Mouse (Mus musculus) urinary bladder, postnatal 14 days (tissue): Measurements from ENCODE around the gene Efcab10.

Experiments
- DNase-seq: peaks from one replicate; pipeline ENCODE4 v3.0.0; 2021; ENCODE audit warnings: low spot score

Efcab10 gene

GRCm38 (mm10) chr12:33394804-33395623, at the start of gene Efcab10:
TSS of gene Efcab10 (plus strand) at chr12:33394854.
- DNase-seq: no peak

GRCm38 (mm10) chr12:33344970-33345772, 49.5 kb upstream of the Efcab10 start:
- DNase-seq: no peak

DNA sequence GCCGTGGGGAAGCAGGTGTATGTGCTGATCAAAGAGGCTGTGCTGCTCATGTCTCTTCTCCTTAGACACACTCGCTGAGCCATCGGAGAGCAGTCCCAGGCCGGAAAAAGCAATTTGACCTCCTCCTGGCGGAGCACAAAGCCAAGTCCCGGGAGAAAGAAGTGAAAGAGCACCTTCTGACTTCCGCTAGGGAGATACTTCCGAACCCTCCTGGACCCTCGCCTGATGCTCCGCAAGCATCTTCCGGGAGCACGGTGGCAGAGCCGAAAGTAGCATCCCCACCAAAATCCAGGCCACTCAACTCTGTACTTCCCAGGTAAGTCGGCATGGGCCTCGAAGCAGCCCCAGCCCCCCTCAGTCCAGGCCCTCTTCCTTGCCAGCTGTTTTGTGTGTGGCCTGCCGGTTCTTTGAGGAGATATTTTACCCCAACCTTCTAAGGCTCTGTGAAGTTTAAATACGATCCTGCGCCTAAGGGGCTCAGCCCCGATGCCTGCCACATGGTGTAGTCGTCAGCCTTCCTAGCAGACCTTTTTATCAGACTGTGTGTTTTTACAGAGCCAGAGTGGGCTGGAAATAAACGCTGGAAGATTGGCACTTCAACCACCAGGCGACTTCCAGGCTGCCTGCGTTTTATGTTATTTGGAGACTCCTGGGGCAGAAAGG, 48.8 kb upstream of the Efcab10 start:
- DNase-seq: no peak

DNA sequence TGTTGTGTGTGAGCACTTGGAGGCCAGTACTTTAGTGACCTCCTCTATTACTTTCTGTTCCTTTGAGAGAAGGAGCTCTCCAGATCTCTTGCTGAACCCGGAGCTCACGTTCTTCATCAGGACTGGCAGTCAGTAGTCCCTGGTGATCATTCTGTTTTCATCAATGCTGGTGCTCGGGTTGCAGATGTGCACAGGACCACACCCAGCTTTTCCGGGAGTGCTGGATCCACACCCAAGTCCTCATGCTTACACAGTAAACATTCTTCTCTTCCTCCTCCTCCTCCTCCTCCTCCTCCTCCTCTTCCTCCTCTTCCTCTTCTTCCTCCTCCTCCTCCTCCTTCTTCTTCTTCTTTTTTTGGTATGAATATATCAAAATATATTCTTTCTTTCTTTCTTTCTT, 42.0 kb upstream of the Efcab10 start:
- no peak for DNase-seq

DNA sequence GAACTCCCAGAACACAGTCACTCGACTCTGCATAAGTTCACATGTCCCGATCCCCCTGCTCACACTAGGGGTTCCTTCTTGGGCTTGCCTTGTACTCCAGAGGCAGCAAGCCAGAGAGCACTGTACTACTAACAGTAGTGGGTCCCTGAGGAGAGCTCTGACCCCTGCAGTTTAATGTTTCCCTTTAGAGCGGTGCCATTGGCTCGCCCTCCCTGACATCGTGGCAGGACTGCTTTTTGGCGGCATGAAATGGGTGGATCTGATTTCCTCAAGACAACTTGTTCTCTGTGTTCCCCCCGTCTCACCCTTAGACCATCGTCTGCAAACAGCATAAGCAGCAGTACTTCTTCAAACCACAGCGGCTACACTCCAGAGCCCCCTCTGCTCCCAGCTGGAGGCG, 36.3 kb upstream of the Efcab10 start:
- DNase-seq: no peak

- no peak for DNase-seq
These were observed 35.4 kb upstream of the Efcab10 start for GRCm38 (mm10) chr12:33359209-33359608.

DNA sequence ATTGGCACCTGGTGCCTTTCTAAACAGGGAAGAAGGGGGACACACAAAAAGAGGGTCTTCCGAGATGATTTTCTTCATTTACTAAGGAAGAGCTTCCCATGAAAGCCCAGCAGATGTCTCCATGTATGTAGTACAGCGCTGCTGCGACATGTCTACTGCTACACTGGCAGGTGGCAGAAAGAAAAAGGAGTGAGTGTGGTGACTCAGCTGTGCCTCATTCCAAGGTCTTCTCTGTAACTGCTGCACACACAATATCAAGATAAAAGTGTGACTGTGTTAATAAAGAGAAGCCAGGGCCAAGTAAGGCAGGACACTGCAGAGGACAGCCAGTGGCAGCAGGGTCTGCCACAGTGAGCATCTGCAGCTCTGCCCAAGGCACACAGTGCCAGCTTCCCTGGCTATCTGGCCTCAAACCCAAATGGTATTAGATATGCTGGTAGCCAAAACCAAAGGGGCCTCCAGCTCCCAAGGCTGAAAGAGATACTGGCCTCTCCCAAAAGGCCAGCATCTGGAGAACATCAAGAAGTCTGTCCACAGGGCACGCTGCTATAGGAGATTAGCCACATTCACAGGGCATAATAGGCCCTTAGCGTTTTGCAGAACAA, 34.7 kb upstream of the Efcab10 start:
- DNase-seq: no peak

DNA sequence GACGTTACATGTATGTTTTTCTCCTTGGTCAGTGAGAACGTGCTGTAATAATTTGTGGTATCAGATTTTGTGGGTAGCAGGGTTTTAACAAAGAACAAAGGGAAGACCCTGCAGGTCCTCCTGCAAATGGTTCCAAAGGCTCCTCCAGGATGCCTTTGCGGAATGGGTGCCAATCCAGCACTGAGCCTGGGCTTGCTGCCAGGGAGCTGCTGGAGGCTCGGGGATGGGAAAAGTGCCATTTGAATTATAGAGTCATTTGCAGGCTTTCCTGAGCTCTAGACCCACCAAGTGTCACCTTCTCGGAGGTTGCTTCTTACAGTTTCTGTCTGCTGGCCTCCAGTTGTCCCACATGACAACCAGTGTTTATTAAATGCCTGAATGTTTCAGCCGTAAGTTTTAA, 33.9 kb upstream of the Efcab10 start:
- DNase-seq: peak; percentile 55

GRCm38 (mm10) chr12:33364511-33364910, 30.1 kb upstream of the Efcab10 start:
- DNase-seq: no peak

DNA sequence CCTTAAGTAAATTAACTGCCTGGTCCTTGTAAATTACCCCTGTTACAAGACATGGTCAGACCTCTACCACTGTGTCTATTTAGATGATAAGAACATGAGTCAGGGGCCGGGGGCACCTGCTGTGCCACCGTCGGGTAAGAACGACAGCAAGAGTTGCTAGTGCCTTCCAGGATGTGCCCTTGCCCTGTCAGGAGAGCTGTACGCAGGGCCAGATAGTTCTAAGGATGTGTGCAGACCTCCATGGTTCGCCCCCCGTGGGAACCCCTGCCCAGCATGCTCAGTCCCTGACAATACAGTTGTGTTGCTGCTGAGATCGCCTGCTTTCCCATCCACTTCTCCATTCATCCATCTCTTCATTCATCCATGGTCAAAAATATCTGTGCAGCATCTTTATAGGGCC, 29.5 kb upstream of the Efcab10 start:
- no peak for DNase-seq

DNA sequence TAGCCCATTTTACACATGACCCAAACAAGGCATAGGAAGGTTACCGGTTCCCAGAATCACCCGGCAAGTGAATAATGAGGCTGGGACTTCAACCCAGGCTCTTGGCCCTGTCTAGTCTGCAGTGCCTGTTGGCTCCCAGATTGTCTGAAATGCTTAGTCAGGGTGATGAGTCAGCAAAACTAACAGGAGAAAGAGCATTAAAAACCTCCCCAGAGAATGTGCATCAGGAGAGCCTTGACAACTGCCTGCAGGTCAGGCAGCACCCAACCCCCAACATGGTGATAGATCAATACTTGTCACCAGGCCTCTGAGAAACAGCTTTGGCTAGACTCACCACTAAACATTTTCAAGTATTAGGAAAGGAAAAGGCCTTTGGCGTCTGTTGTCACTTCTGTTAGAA, 25.1 kb upstream of the Efcab10 start:
- DNase-seq: no peak

- peak; percentile 76 for DNase-seq
These were observed 14.8 kb upstream of the Efcab10 start for GRCm38 (mm10) chr12:33379624-33380445.

- DNase-seq: peak; percentile 61
These were observed 5.8 kb upstream of the Efcab10 start for GRCm38 (mm10) chr12:33388842-33389241.

DNA sequence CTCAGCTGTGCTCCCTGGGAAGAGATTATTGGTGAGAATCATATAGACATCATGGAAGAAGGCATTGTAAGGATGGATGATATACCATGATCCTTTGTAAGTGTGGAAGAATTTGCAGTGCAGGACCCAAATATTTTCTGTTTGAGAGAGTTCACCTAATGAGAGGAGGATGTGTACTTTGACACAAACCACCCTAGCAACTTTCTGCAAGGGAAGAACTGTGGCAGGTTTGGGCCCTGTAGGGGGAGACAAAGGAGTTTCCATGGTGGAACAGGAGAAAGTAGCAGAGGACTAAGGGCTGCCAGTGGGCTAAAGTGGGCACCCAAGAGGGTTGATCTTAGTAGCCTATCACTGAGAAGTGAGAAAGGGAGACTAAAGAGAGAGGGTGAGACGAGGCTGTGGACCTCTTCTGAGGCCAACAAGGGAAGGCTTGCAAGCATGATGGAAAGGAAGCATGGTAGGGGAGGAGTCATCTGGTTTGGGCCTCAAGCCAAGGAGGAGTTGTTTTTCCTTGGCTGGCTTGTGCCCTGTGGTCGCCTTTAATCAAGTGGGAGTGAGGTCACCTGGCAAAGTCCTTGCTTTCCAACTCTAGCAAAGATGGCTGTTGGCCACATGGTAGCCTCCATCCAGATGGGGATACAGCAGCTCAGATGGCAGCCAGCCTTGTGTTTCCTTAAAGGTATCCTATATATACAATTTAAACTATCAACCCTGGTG, 3.7 kb upstream of the Efcab10 start:
- DNase-seq: no peak

DNA sequence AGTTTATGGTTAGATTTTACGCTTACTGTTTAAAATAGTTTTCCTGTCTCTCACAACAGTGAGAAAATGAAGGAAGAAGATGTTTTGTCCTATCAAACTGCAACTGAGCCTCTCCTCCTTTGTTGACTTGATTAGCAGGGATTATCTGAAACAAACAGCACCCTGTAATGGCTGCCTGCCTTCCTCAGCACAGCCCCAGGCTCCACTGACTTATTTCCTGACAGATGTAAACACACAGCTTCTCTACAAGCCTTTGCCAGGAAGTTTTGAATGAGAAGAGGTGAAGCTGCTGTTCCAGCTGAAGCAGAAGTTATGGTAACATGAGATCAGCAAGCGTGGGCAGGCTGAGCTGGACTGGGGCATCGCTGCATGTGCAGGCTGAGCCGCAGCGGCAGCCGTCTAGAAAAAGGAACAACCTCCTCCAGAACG, 8.6 kb downstream of the Efcab10 start:
- DNase-seq: no peak

DNA sequence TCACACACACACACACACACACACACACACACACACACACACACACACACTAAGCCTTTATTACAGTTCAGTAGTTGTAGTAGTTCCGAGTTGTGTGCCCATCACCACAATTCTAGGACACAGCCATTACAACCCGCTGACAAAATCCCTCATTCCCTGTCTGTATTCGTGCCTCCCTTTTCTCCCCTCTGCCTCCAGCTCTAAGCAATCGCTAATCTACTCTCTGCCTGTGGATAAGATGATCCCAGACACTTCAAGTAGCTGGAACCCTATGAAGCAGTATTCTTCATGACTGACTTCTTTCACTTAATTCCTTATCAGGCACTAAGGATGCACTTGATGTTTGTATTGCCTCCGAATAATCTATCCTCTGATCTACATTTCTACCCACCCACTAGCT, 10.3 kb downstream of the Efcab10 start:
- DNase-seq: no peak

GRCm38 (mm10) chr12:33405398-33406026, 10.9 kb downstream of the Efcab10 start:
- DNase-seq: no peak

- DNase-seq: no peak
These were observed 17.0 kb downstream of the Efcab10 start for GRCm38 (mm10) chr12:33411580-33412151.

- peak; percentile 33 for DNase-seq
These were observed 29.7 kb downstream of the Efcab10 start for GRCm38 (mm10) chr12:33424329-33424728.

- no peak for DNase-seq
These were observed 32.6 kb downstream of the Efcab10 start for GRCm38 (mm10) chr12:33427293-33427692.
